Mouse (Mus musculus) left cerebral cortex, adult 2 months (tissue): ENCODE measurements around the gene Sct. TPM values are rescaled to one million over a fixed set of nuclear protein-coding genes. Genes with fewer than 3 reads are reported as not detected.

Source experiments
- DNase-seq, 2 experiments: peaks; one replicate each; pipeline ENCODE4 v3.0.0; 2021 to 2022; ENCODE audit warnings: low spot score in 2 of 2, mixed read lengths in 1 of 2; ENCODE audit errors: extremely low spot score in 1 of 2
- H3K27ac ChIP-seq: fragments of 200-600 bp; 2 replicates; pipeline ENCODE4 v1.8.1; 2022
- H3K4me3 ChIP-seq: fragments of 200-600 bp; 2 replicates; pipeline ENCODE4 v1.8.1; 2022
- CTCF ChIP-seq: fragments of 200-600 bp; IDR thresholded peaks from 2 replicates; pipeline ENCODE4 v1.8.1; 2022; ENCODE audit warnings: antibody characterized with exemption, mild to moderate bottlenecking, moderate library complexity
- intact Hi-C: fragments of 180-260 bp; cut with DNase I; formaldehyde crosslinking; loops from one replicate; pipeline ENCODE4 v1.15.1; 2025
- total RNA-seq, 2 experiments: library from RNA; stranded (reverse); gene quantifications; 2 replicates each; pipeline ENCODE4 v1.2.3; 2021

Gene Sct
- total RNA-seq, 2 experiments from 2014 or later = not detected

DNA sequence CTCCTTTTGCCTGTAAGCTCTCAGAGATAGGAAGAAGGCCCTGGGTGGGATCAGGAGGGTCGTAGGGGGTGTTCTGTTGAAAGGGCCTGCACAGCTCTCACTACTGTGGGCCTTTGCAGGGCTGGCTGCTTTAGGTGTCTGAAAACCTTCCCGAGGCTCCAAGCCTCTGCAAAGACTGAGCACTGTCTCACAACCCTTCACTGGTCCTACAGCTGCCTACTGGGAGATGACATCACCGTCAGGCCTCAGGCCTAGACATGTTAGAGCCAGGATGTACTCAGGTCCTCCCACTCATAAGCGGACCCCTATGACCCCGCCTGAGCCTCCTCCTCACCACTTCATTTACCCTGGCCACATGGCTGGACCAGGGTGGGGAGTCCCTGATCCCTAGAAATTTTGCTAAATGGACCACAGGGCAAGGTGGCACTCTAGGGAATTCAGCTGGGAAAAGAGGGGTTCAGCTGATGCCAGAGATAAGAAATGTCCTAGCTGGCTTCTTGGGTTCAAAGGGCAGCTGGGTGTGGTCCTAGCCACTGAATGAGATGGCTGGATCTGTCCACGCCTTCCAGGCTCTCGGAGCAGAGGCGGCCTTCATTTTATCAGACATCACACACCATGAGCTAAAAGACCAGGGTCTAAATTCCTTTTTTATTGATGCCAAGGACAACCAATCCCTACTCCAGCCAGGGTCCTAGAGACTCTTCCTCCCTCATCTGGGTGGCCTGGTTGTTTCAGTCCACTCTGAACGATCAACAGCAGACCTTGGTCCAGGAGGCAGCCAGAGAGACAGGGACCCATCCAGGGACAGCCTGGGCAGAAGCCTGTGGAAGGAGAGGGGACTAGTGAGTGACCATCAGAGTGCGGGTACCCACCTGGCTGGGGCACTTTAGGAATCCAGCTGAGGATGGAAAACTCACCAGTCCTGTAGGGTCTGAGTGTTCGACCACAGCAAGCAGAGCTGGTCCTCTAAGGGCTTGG is 943 bp downstream of the Sct start:
- intact Hi-C loops = no loop called here
- Histone ChIP-seq H3K27ac (no peak overlapping the region), H3K4me3 (no peak overlapping the region)
- no peak for DNase-seq
- no peak for TF ChIP-seq CTCF

DNA sequence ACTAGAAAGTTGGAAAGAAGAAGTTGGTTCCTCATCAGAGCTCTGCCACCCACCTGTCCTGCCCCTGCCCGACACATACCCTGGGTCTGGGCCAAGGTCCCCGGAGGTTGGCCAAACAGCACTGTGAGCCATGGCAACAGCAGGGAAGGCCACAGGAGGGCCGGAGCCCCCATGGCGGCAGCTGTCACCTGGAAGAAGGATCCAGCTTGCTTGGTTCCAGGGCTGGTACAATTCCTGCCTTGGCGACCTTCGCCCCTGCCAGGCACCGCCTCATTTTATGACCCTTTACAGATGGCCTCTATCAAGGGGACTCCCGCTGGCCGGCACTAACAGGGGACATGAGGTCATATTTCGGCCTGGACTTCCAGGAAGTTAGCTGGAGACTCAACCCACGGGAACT is 2.4 kb downstream of the Sct start, which contains the start of gene Cdhr5:
Gene Cdhr5 (minus strand): TSS at position 241 of the 400 bp plus-strand sequence.
- intact Hi-C loops = no loop called here
- no peak for DNase-seq
- no peak within 1 kb of the TSS for H3K4me3 ChIP-seq

DNA sequence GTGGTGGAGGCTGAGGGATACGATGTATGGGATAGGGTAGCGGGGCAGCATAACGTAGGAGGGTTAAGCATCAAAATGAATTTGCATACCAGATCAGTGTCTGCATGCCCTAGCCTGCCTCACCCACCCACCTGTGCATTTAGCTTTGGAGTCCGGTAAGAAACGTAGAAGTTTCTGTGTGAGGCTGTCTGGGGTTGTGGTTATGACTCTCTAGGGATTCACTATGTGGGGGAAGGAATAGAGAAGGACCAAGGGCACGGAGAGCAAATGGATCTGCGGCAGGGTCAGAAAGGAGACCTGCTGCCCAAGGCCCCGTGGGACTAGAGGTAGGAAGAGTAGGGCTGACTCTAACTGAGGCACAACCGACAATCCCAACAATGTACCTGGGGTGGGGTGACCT is 3.6 kb downstream of the Sct start:
- intact Hi-C loops = no loop called here

More for the DNA sequence above, 2.4 kb downstream of the Sct start, which contains the start of gene Cdhr5:
- no peak within 1 kb of the TSS for H3K27ac ChIP-seq
- no peak for TF ChIP-seq CTCF

DNA sequence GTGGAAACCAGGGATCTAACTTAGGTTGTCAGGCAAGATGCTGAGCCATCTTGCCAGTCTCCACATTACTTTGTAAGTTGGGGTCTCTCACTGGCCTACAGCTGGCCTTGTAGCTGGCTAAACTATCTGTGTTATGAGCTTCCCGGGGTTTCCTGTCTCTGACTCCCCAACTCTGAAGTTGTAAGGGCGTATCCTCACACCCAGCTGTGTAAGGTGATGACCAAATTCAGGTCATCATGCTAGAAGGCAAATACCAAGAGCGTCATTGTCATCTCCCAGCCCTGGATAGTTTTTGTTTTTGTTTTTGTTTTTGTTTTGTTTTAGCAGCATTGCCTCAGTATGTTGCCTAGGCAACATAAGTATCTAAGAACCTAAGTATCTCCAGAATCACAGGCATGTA is 8.3 kb downstream of the Sct start:
- no peak overlapping the region for H3K27ac ChIP-seq
- intact Hi-C loops = no loop called here
- H3K4me3 ChIP-seq = no peak overlapping the region
- no peak for DNase-seq
- TF ChIP-seq CTCF = no peak

More for the DNA sequence above, 3.6 kb downstream of the Sct start:
- TF ChIP-seq CTCF = no peak
- no peak overlapping the region for H3K27ac ChIP-seq
- DNase-seq = no peak
- H3K4me3 ChIP-seq = no peak overlapping the region

DNA sequence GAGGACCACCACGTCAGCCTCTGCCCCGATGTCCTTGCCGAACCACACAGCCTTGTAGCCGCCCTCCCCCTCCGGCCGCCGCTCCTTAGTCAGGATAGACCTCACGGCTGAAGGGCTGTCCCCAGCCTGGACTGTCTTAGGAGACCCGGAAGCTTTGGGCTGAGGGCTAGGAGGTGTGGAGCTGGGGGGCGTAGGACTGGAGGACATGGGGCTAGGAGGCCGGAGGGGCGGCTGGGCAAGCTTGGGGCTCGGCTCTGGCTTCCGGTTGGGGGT is 9.7 kb downstream of the Sct start:
- TF ChIP-seq CTCF = no peak
- no peak for DNase-seq
- intact Hi-C loops = loop anchor here (5.0 kb wide), 1 partner anchor 93 kb away; no protein-coding TSS in a partner anchor
- no peak overlapping the region for H3K4me3 ChIP-seq
- no peak overlapping the region for H3K27ac ChIP-seq

DNA sequence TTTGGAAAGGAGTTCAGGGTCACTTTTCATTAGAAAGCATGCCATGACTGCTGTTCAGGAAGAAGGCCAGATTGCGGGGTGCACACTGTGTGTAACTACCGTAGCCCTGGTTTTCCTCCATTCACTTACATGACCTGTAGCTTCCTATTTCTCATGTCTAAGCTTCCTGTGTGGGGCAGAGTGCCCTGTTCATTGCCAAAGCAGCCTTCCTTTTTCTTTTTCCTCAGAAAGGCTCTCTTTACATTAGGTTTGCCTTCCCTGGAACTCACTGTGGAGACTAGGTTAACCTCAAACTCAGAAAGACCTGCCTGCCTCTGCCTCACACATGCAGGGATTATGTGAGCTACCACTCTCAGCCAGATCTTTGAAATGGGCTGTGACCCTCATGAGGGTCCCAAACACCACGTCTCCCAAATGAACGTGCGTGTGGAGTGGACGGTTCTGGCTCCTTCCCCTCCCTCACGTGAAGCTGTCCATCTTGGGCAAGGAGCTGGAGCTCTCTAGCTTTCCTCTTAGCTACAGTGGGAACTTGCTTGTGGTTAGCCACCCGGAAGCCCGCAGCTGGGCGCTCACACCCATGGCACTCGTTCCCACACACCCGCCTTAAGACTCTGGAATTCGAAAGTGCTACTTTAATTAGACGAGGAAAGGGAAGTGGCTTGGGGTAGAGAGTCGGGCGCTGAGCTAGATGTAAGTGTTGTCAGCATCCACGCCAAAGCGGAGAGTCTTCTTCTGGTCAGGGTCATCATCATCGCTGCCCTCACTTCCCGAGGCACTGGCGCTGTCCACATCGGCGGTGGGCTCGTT is 10.3 kb downstream of the Sct start:
- intact Hi-C loops = loop anchor here (5.0 kb wide), 1 partner anchor 94 kb away; no protein-coding TSS in a partner anchor
- Histone ChIP-seq H3K4me3 (no peak overlapping the region), H3K27ac (no peak overlapping the region)
- no peak for DNase-seq
- TF ChIP-seq CTCF = no peak

DNA sequence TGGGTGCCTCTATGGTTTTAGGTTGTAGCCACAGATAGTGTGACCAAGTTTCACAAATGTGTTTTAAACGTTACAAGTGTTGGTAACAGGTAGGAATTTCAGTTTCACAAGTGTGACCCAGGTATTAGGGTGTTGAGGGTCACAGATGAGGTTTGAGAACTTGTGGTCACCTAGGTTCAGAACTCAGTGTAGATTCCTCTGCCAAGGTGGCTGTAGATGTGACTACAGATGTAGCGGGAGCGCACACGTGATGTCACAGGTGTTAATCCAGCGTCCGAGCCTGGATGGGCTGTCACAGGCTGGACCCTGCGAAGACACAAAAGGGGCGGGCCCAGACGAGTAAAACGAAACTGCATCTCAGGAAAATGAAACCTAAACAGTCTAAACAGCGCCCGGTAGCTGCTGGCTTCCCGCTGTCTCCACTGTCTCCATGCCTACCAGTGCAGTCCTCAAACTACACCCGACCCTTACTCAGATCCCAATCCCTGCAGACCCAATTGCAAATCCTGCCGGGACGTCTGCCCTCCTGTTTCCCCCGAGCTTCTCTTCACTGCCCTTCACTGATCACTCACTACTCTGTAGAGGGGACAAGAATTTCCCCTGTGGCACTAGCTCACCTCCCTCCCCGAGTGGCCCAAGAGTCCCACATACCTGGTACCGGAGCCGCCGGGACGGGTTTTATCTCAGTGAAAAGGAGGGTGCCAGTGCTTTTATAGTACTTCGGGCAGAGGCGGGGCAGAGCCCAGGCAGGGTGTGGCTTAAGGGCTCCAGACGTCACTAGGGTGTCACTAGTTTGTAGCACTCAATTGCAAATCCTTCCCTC is 13.0 kb downstream of the Sct start, which contains the start of gene Irf7:
Gene Irf7 (minus strand): TSS at position 743 of the 823 bp plus-strand sequence.
- Histone ChIP-seq H3K27ac (no peak within 1 kb of the TSS), H3K4me3 (peak within 1 kb of the TSS; percentile 57)
- peak in 1 of 2 experiments; percentile 26 for DNase-seq
- intact Hi-C loops = loop anchor here (5.0 kb wide), 1 partner anchor 96 kb away; no protein-coding TSS in a partner anchor
- no peak for TF ChIP-seq CTCF

DNA sequence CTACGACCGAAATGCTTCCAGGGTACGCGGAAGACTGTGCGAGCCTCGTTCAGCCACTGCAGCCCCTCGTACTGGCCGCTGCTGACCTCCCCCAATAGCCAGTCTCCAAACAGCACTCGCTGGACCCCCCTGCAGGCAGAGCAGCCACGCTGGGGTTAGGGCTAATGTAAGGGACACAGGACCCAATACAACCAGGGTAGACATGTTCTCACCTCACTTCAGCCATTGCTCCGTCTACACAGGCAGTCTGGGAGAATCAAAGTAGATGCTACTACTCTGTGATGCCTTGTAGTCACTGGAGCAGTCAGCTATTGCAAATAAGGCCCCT is 13.6 kb downstream of the Sct start:
- Histone ChIP-seq H3K27ac (no peak overlapping the region), H3K4me3 (no peak overlapping the region)
- intact Hi-C loops = loop anchor here (5.0 kb wide), 1 partner anchor 97 kb away; no protein-coding TSS in a partner anchor
- TF ChIP-seq CTCF = no peak
- DNase-seq = no peak

DNA sequence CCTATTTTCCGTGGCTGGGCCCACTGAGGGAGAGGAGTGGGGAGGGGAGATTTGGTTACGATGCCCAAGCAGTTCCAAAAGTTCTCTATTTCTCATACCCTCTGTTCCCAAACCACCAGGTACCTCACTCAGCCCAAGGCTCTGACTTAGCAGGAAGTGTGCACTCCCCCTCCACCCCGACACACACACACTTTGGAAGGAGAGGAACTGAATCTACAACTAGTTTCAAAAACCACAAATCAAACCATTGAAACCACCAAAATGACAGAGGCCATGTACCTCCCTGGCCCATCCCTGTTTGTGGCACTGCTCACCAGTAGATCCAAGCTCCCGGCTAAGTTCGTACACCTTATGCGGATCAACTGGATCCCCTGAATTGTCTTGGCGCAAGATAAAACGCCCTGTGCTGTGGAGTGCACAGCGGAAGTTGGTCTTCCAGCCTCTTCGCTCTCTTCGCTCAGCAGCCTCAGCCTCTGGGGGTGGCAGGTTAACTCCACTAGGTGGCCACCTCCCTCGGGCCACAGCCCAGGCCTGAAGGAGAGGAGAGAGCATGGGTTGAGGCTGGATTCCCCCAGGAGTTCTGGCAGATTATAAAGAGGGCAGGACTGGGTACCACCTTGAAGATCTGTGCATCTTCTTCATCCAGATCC is 14.0 kb downstream of the Sct start:
- Histone ChIP-seq H3K27ac (no peak overlapping the region), H3K4me3 (no peak overlapping the region)
- no peak for DNase-seq
- peak; percentile 46 for TF ChIP-seq CTCF
- intact Hi-C loops = loop anchor here (5.0 kb wide), 1 partner anchor 97 kb away; no protein-coding TSS in a partner anchor

DNA sequence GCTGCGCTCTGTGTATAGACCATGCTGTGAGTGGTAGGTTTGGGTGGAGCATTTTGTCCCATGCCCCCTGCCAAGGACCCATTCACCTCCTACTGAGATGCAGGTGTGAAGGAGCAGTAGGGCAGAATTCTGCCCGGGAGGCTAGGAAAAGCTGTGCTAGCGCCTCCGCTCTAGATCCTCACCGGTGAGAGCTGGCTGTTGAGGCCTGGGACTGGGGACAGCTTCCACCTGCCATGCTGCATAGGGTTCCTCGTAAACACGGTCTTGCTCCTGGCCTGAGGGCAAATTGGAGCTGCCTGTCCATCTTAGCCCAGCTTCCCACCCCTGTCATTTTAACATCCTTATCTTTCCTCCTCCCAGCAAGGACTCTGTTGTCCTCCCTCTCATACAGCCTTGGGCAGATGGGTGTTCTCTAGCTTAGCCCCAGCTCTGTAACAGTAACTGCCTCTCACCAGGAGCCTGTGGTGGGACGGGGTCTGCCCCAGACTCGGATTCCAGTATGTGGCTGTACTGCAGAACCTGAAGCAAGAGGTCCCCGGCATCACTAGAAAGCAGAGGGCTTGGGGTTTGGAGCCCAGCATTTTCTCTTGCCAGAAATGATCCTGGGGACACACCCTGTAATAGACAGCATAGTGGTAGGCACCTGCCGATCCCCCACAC is 14.8 kb downstream of the Sct start:
- Histone ChIP-seq H3K27ac (no peak overlapping the region), H3K4me3 (no peak overlapping the region)
- TF ChIP-seq CTCF = no peak
- no peak for DNase-seq
- intact Hi-C loops = no loop called here
